Mouse (Mus musculus): Measurements from ENCODE around the gene Clip1.
"Not testable (repeated sequence)": the region's sequence is repeated elsewhere in the genome, so short reads cannot be mapped to it uniquely, and the experiment has no call there.

Gene Clip1

GRCm38 (mm10) chr5:123684221-123685144 is at the start of gene Clip1:
Gene Clip1, minus strand, starts transcription at chr5:123684618.
- DNase-seq, result peak; percentile 77

GRCm38 (mm10) chr5:123730981-123731380 is 46.6 kb upstream of the Clip1 start:
- no peak for DNase-seq

- not testable (repeated sequence) for DNase-seq
Observed at GRCm38 (mm10) chr5:123723816-123724215, 39.4 kb upstream of the Clip1 start.

GRCm38 (mm10) chr5:123720328-123721311 is 36.2 kb upstream of the Clip1 start, which contains the start of gene Zcchc8:
Gene Zcchc8, minus strand, starts transcription at chr5:123721100.
- DNase-seq, result peak; percentile 99

GRCm38 (mm10) chr5:123714622-123715021 is 30.2 kb upstream of the Clip1 start:
- no peak for DNase-seq

GRCm38 (mm10) chr5:123713782-123714181 is 29.4 kb upstream of the Clip1 start:
- peak; percentile 70 for DNase-seq

GRCm38 (mm10) chr5:123709571-123709970 is 25.2 kb upstream of the Clip1 start:
- peak; percentile 39 for DNase-seq

GRCm38 (mm10) chr5:123708598-123708997 is 24.2 kb upstream of the Clip1 start:
- DNase-seq, result peak; percentile 85

GRCm38 (mm10) chr5:123700625-123701024 is 16.2 kb upstream of the Clip1 start:
- peak; percentile 71 for DNase-seq

GRCm38 (mm10) chr5:123699198-123699597 is 14.8 kb upstream of the Clip1 start:
- peak; percentile 89 for DNase-seq

- peak; percentile 71 for DNase-seq
Observed at GRCm38 (mm10) chr5:123696961-123697360, 12.5 kb upstream of the Clip1 start.

GRCm38 (mm10) chr5:123696244-123696643 is 11.8 kb upstream of the Clip1 start:
- no peak for DNase-seq

- DNase-seq, result peak; percentile 70
Observed at GRCm38 (mm10) chr5:123694468-123694867, 10.1 kb upstream of the Clip1 start.

- DNase-seq, result peak; percentile 57
Observed at GRCm38 (mm10) chr5:123683377-123684220, 819 bp downstream of the Clip1 start.

GRCm38 (mm10) chr5:123683043-123683376 is 1.4 kb downstream of the Clip1 start:
- DNase-seq, result peak; percentile 67

GRCm38 (mm10) chr5:123682372-123682771 is 2.0 kb downstream of the Clip1 start:
- DNase-seq, result no peak

- DNase-seq, result no peak
Observed at GRCm38 (mm10) chr5:123679546-123680263, 4.7 kb downstream of the Clip1 start.

GRCm38 (mm10) chr5:123679106-123679505 is 5.3 kb downstream of the Clip1 start:
- DNase-seq, result no peak

GRCm38 (mm10) chr5:123675717-123676116 is 8.7 kb downstream of the Clip1 start:
- DNase-seq, result no peak

- peak; percentile 83 for DNase-seq
Observed at GRCm38 (mm10) chr5:123675221-123675620, 9.2 kb downstream of the Clip1 start.

GRCm38 (mm10) chr5:123671473-123671820 is 13.0 kb downstream of the Clip1 start:
- no peak for DNase-seq

Measured in lung, postnatal 36 days (tissue).